ENCODE assay signal across 7 mouse cellular contexts in genomic region chr17:29031771-29032273, GRCm38 (mm10). TPM values are rescaled to one million over a fixed set of nuclear protein-coding genes. Genes with fewer than 3 reads are reported as not detected.
DNase-seq lines count a peak whose midpoint lies in the region; ATAC-seq and TF ChIP-seq lines count a peak whose summit lies in the region.

No protein-coding gene starts in this region.

- H3K9me3 ChIP-seq in embryonic facial prominence, embryonic 10.5 days: no peaks in the 10 kb centered on the region
- no peaks in the 10 kb centered on the region for H3K9me3 ChIP-seq in hindbrain, embryonic 16.5 days (ENCODE audit: control insufficient read depth, low read length)
- no peaks in the 10 kb centered on the region for H3K9me3 ChIP-seq in lung, postnatal 0 days (ENCODE audit: low read length)

- DNase-seq in 416B (ENCODE audit: low read depth): peak; percentile 80
- peak; percentile 81 for DNase-seq in CD4-positive helper T cell, adult 2 months (ENCODE audit: low read depth, low spot score)
- DNase-seq in embryonic facial prominence, embryonic 10.5 days (ENCODE audit: low spot score): no peak
- DNase-seq in lung, postnatal 0 days (ENCODE audit: low spot score): no peak
- DNase-seq in spleen, postnatal 4 days (ENCODE audit: low spot score in 2 of 2): peak; percentile 68 to 87
- no peak for DNase-seq in retina, embryonic 14.5 days (ENCODE audit: low spot score)

- peak overlapping the region; percentile 77 for H3K4me3 ChIP-seq in embryonic facial prominence, embryonic 10.5 days
- H3K4me3 ChIP-seq in hindbrain, embryonic 16.5 days (ENCODE audit: low read length): peak overlapping the region; percentile 59
- peak overlapping the region; percentile 91 for H3K4me3 ChIP-seq in lung, postnatal 0 days (ENCODE audit: low read depth, low read length)

- peak overlapping the region; percentile 81 for H3K4me2 ChIP-seq in hindbrain, embryonic 16.5 days (ENCODE audit: low read length)
- H3K4me2 ChIP-seq in lung, postnatal 0 days (replicated peaks; ENCODE audit: low read depth, low read length): peak overlapping the region; percentile 51

- H3K9ac ChIP-seq in hindbrain, embryonic 16.5 days (ENCODE audit: low read depth, low read length): peak overlapping the region; percentile 86
- H3K9ac ChIP-seq in lung, postnatal 0 days (replicated peaks; ENCODE audit: low read depth): peak overlapping the region; percentile 96

- peaks cover 29% of the 10 kb centered on the region for H3K4me1 ChIP-seq in embryonic facial prominence, embryonic 10.5 days
- peaks cover 21% of the 10 kb centered on the region for H3K4me1 ChIP-seq in hindbrain, embryonic 16.5 days (ENCODE audit: control insufficient read depth, insufficient read depth, low read depth, low read length)
- peaks cover 4% of the 10 kb centered on the region; the same call in 1 of the 2 replicates for H3K4me1 ChIP-seq in lung, postnatal 0 days (ENCODE audit: insufficient read depth, low read depth, low read length)

- WGBS in embryonic facial prominence, embryonic 10.5 days: under 1% methylated on average over 26 of the region's 26 CpGs
- WGBS in hindbrain, embryonic 16.5 days: under 1% methylated on average over 26 of the region's 26 CpGs
- under 1% methylated on average over 26 of the region's 26 CpGs for WGBS in lung, postnatal 0 days

- H3K36me3 ChIP-seq in embryonic facial prominence, embryonic 10.5 days (replicated peaks): peaks cover 29% of the 10 kb centered on the region
- peaks cover 6% of the 10 kb centered on the region for H3K36me3 ChIP-seq in hindbrain, embryonic 16.5 days (ENCODE audit: control insufficient read depth, insufficient read depth, low read length)
- H3K36me3 ChIP-seq in lung, postnatal 0 days (ENCODE audit: insufficient read depth, low read length): peaks cover 5% of the 10 kb centered on the region; the same call in 1 of the 2 replicates

- ATAC-seq in hindbrain, embryonic 16.5 days: no peak
- peak; percentile 16 for ATAC-seq in lung, postnatal 0 days

- H3K27me3 ChIP-seq in embryonic facial prominence, embryonic 10.5 days (replicated peaks; ENCODE audit: low read depth, poor library complexity, severe bottlenecking): no peaks in the 10 kb centered on the region
- no peaks in the 10 kb centered on the region for H3K27me3 ChIP-seq in hindbrain, embryonic 16.5 days (replicated peaks; ENCODE audit: control insufficient read depth, insufficient read depth, low read length)
- no peaks in the 10 kb centered on the region for H3K27me3 ChIP-seq in lung, postnatal 0 days (replicated peaks; ENCODE audit: insufficient read depth, low read length)

- no peak for TF ChIP-seq EP300 in lung, postnatal 0 days (IDR thresholded peaks at IDR 0.05)

- no peak for TF ChIP-seq CTCF in lung, postnatal 0 days (IDR thresholded peaks at IDR 0.05)

- H3K27ac ChIP-seq in embryonic facial prominence, embryonic 10.5 days (replicated peaks): peak overlapping the region; percentile 99
- peak overlapping the region; percentile 97 for H3K27ac ChIP-seq in hindbrain, embryonic 16.5 days (ENCODE audit: low read depth, low read length)
- H3K27ac ChIP-seq in lung, postnatal 0 days (ENCODE audit: low read length): peak overlapping the region; percentile 97

RNA-seq across cellular contexts. Expression of gene Srsf3, which starts 0.6 kb away (rescaled TPM):
- 830 and 831 TPM in 2 replicates for polyA plus RNA-seq in embryonic facial prominence, embryonic 10.5 days (2016; fragmentation: Nextera tagmentation; extraction: Ambion mirVana)
- polyA plus RNA-seq in hindbrain, embryonic 16.5 days (2015; fragmentation: Nextera tagmentation; extraction: Ambion mirVana): 356 and 408 TPM in 2 replicates
- polyA plus RNA-seq in lung, postnatal 0 days (2015; fragmentation: Nextera tagmentation; extraction: Ambion mirVana): 229 and 238 TPM in 2 replicates

RNA-seq across cellular contexts. Expression of gene Stk38, which starts 24.0 kb away (rescaled TPM):
- polyA plus RNA-seq in embryonic facial prominence, embryonic 10.5 days (2016; fragmentation: Nextera tagmentation; extraction: Ambion mirVana): 118 and 125 TPM in 2 replicates
- 71.8 and 89.7 TPM in 2 replicates for polyA plus RNA-seq in hindbrain, embryonic 16.5 days (2015; fragmentation: Nextera tagmentation; extraction: Ambion mirVana)
- polyA plus RNA-seq in lung, postnatal 0 days (2015; fragmentation: Nextera tagmentation; extraction: Ambion mirVana): 60.3 and 61.1 TPM in 2 replicates

RNA-seq across cellular contexts. Expression of gene Cdkn1a, which starts 59.0 kb away (rescaled TPM):
- polyA plus RNA-seq in embryonic facial prominence, embryonic 10.5 days (2016; fragmentation: Nextera tagmentation; extraction: Ambion mirVana): 26.0 and 27.5 TPM in 2 replicates
- polyA plus RNA-seq in hindbrain, embryonic 16.5 days (2015; fragmentation: Nextera tagmentation; extraction: Ambion mirVana): 138 and 184 TPM in 2 replicates
- 106 and 177 TPM in 2 replicates for polyA plus RNA-seq in lung, postnatal 0 days (2015; fragmentation: Nextera tagmentation; extraction: Ambion mirVana)

Comparison
In these comparisons a context has a peak if more than half of its experiments do, and no peak if none do; other contexts are left out.
1. DNase-seq: peak in 416B (single experiment), CD4-positive helper T cell, adult 2 months (single experiment) and spleen, postnatal 4 days (2 of 2); none in embryonic facial prominence, embryonic 10.5 days (single experiment), lung, postnatal 0 days (single experiment) and retina, embryonic 14.5 days (single experiment).
2. Peak in every context shown above with its lines, with median percentiles within 50 percentile points of each other: H3K27ac ChIP-seq and H3K4me3 ChIP-seq.